Mouse (Mus musculus): Measurements from ENCODE around the gene Prom1. TPM values are rescaled to one million over a fixed set of nuclear protein-coding genes. Genes with fewer than 3 reads are reported as not detected.
"Not testable (repeated sequence)": the region's sequence is repeated elsewhere in the genome, so short reads cannot be mapped to it uniquely, and the experiment has no call there.

Gene Prom1
- 10 to 100 TPM; 11.6 to 14.2 TPM for total RNA-seq (2021)
- long read RNA-seq, experiment 1, partial matches to known transcripts, result 0 of 1 reads
- long read RNA-seq, experiment 1, other reads (novel, unspliced or antisense), result 0 of 1 reads
- long read RNA-seq, experiment 2, partial matches to known transcripts, result 0 of 2 reads
- long read RNA-seq, experiment 2, other reads (novel, unspliced or antisense), result 2 of 2 reads

GRCm38 (mm10) chr5:44101231-44102110 is at the start of gene Prom1:
Prom1 (minus strand) TSS chr5:44102032.
- intact Hi-C loops (cut with DNase I), result loop anchor here (5.0 kb wide), 1 partner anchor 259 kb away; no protein-coding TSS in a partner anchor
- peak; percentile 8 to 11 for DNase-seq

GRCm38 (mm10) chr5:44147732-44148131 is 45.9 kb upstream of the Prom1 start:
- intact Hi-C loops (cut with DNase I), result no loop called here
- no peak for DNase-seq

- DNase-seq, result no peak
Measured at GRCm38 (mm10) chr5:44146437-44147332, 44.9 kb upstream of the Prom1 start.

GRCm38 (mm10) chr5:44143467-44144235 is 41.8 kb upstream of the Prom1 start:
- no peak for DNase-seq
- intact Hi-C loops (cut with DNase I), result no loop called here

More at GRCm38 (mm10) chr5:44146437-44147332, 44.9 kb upstream of the Prom1 start:
- intact Hi-C loops (cut with DNase I), result no loop called here

- DNase-seq, result no peak
- intact Hi-C loops (cut with DNase I), result no loop called here
Measured at GRCm38 (mm10) chr5:44127487-44127886, 25.7 kb upstream of the Prom1 start.

GRCm38 (mm10) chr5:44126574-44126973 is 24.7 kb upstream of the Prom1 start:
- DNase-seq; intact Hi-C loops (cut with DNase I): not testable (repeated sequence)

- DNase-seq, result no peak
- intact Hi-C loops (cut with DNase I), result no loop called here
Measured at GRCm38 (mm10) chr5:44121390-44121789, 19.6 kb upstream of the Prom1 start.

- DNase-seq, result no peak
- intact Hi-C loops (cut with DNase I), result no loop called here
Measured at GRCm38 (mm10) chr5:44113138-44113537, 11.3 kb upstream of the Prom1 start.

- DNase-seq, result no peak
- intact Hi-C loops (cut with DNase I), result no loop called here
Measured at GRCm38 (mm10) chr5:44109121-44109520, 7.3 kb upstream of the Prom1 start.

- intact Hi-C loops (cut with DNase I), result no loop called here
Measured at GRCm38 (mm10) chr5:44108125-44108524, 6.3 kb upstream of the Prom1 start.

GRCm38 (mm10) chr5:44105192-44105591 is 3.4 kb upstream of the Prom1 start:
- no peak for DNase-seq
- intact Hi-C loops (cut with DNase I), result loop anchor here (2.0 kb wide), 1 partner anchor 58 kb away; no protein-coding TSS in a partner anchor

More at GRCm38 (mm10) chr5:44108125-44108524, 6.3 kb upstream of the Prom1 start:
- no peak for DNase-seq

GRCm38 (mm10) chr5:44104686-44105085 is 2.9 kb upstream of the Prom1 start:
- intact Hi-C loops (cut with DNase I), result loop anchor here (2.0 to 5.0 kb wide), 2 partner anchors 58 to 262 kb away; no protein-coding TSS in a partner anchor
- DNase-seq, result no peak

GRCm38 (mm10) chr5:44104120-44104519 is 2.3 kb upstream of the Prom1 start:
- no peak for DNase-seq
- intact Hi-C loops (cut with DNase I), result loop anchor here (2.0 to 5.0 kb wide), 2 partner anchors 57 to 262 kb away; no protein-coding TSS in a partner anchor

- no peak for DNase-seq
- intact Hi-C loops (cut with DNase I), result loop anchor here (5.0 kb wide), 1 partner anchor 261 kb away; no protein-coding TSS in a partner anchor
Measured at GRCm38 (mm10) chr5:44103121-44103520, 1.3 kb upstream of the Prom1 start.

GRCm38 (mm10) chr5:44100544-44101230 is 1.1 kb downstream of the Prom1 start:
- intact Hi-C loops (cut with DNase I), result loop anchor here (5.0 kb wide), 1 partner anchor 258 kb away; no protein-coding TSS in a partner anchor
- DNase-seq, result peak; percentile 31 to 36

GRCm38 (mm10) chr5:44100187-44100543 is 1.7 kb downstream of the Prom1 start:
- intact Hi-C loops (cut with DNase I), result loop anchor here (5.0 kb wide), 1 partner anchor 258 kb away; no protein-coding TSS in a partner anchor
- no peak for DNase-seq

- intact Hi-C loops (cut with DNase I), result no loop called here
- DNase-seq, result no peak
Measured at GRCm38 (mm10) chr5:44096996-44097395, 4.8 kb downstream of the Prom1 start.

- no peak for DNase-seq
- intact Hi-C loops (cut with DNase I), result no loop called here
Measured at GRCm38 (mm10) chr5:44096106-44096505, 5.7 kb downstream of the Prom1 start.

GRCm38 (mm10) chr5:44095697-44096096 is 6.1 kb downstream of the Prom1 start:
- no peak for DNase-seq
- intact Hi-C loops (cut with DNase I), result no loop called here
